Mouse (Mus musculus) heart, embryonic 14.5 days (tissue): Measurements from ENCODE around the gene Bcam. TPM values are rescaled to one million over a fixed set of nuclear protein-coding genes. Genes with fewer than 3 reads are reported as not detected.

ENCODE experiments used
- ATAC-seq: fragments of 200-750 bp; cut with Nextera tagmentation; 2 replicates; pipeline ENCODE4 v1.8.0; 2017; ENCODE audit warnings: low read depth, moderate TSS enrichment; ENCODE audit not compliant: insufficient number of reproducible peaks, insufficient read depth, low FRiP score
- H3K27ac ChIP-seq, 2 experiments: fragments of 200-500 bp in 1 of 2; fragments of 300-500 bp in 1 of 2; sonication (generic) in 1 of 2; replicated peaks in 1 of 2; 2 replicates each; pipeline ENCODE4 v1.5.1; 2012 to 2014; ENCODE audit warnings: low read depth in 2 of 2, low read length in 2 of 2, control low read depth in 1 of 2, mild to moderate bottlenecking in 1 of 2, mixed read lengths in 1 of 2; ENCODE audit not compliant: control insufficient read depth in 1 of 2, insufficient read depth in 1 of 2
- H3K27me3 ChIP-seq: fragments of 300-500 bp; sonication (generic); 2 replicates; pipeline ENCODE4 v1.6.1; 2014; ENCODE audit warnings: mild to moderate bottlenecking, low read length, control low read depth; ENCODE audit not compliant: control insufficient read depth, insufficient read depth
- H3K36me3 ChIP-seq: fragments of 300-500 bp; sonication (generic); 2 replicates; pipeline ENCODE4 v1.6.1; 2014; ENCODE audit warnings: mild to moderate bottlenecking, control low read depth, low read length, mixed read lengths; ENCODE audit not compliant: control insufficient read depth, insufficient read depth
- H3K4me1 ChIP-seq, 2 experiments: fragments of 200-500 bp in 1 of 2; fragments of 300-500 bp in 1 of 2; sonication (generic) in 1 of 2; 2 replicates each; pipeline ENCODE4 v1.6.1; 2012 to 2014; ENCODE audit warnings: low read length in 2 of 2, control low read depth in 1 of 2, mixed read lengths in 1 of 2; ENCODE audit not compliant: control insufficient read depth in 2 of 2, insufficient read depth in 2 of 2
- H3K4me2 ChIP-seq: fragments of 300-500 bp; sonication (generic); 2 replicates; pipeline ENCODE4 v1.6.1; 2014; ENCODE audit warnings: mild to moderate bottlenecking, low read length
- H3K4me3 ChIP-seq, 2 experiments: fragments of 200-500 bp in 1 of 2; fragments of 300-500 bp in 1 of 2; sonication (generic) in 1 of 2; 2 replicates each; pipeline ENCODE4 v1.5.1; 2012 to 2014; ENCODE audit warnings: low read length in 2 of 2, mild to moderate bottlenecking in 2 of 2, control low read depth in 1 of 2, low read depth in 1 of 2, moderate library complexity in 1 of 2; ENCODE audit not compliant: control insufficient read depth in 1 of 2, insufficient read depth in 1 of 2
- H3K9ac ChIP-seq: fragments of 300-500 bp; sonication (generic); 2 replicates; pipeline ENCODE4 v1.6.1; 2014; ENCODE audit warnings: mild to moderate bottlenecking, low read length
- H3K9me3 ChIP-seq: fragments of 300-500 bp; sonication (generic); 2 replicates; pipeline ENCODE4 v1.6.1; 2016; ENCODE audit warnings: low read length, control low read depth; ENCODE audit not compliant: control insufficient read depth
- WGBS: fragments of 180-500 bp; shearing (Covaris S2); extraction: QIAGEN DNeasy Blood & Tissue Kit; methylation state at CpG from one replicate; pipeline ENCODE4 v1.1.7; 2014; 5-methylcytosine and 5-hydroxymethylcytosine counted together
- polyA plus RNA-seq: library from polyadenylated mRNA; unstranded; fragments of >200 nt; fragmentation: Nextera tagmentation; extraction: Ambion mirVana; gene quantifications from 2 replicates; pipeline ENCODE4 v1.2.1, GENCODE M21; 2014

Bcam gene
- polyA plus RNA-seq, 1 experiment from 2014 or later = 321 TPM

DNA sequence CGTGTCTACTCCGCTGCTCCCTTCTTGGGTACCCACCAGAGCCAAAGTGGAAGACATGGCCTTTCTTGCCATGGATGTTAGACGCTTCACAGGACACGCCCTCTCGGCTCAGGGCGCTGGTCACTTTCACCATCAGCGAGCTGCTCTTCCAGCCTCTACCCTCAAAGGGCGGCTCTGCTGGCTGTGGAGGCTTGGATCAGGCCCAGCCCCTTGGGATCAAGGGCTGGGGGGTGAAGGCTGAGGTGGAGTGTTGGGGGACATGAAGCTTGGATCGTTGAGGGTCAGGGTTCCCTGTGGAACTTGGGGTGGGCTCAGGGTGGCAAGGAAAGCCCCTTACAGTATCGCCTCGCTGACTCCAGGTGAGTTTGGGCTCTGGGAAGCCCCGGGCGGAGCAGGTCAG, 12.2 kb downstream of the Bcam start:
- Histone ChIP-seq H3K9ac (no peak overlapping the region), H3K4me3 (no peak overlapping the region), H3K4me1 (peaks cover 36 to 63% of the 10 kb centered on the region in 2 experiments), H3K27me3 (no peaks in the 10 kb centered on the region), H3K9me3 (no peaks in the 10 kb centered on the region), H3K4me2 (no peak overlapping the region), H3K36me3 (peaks cover 46% of the 10 kb centered on the region), H3K27ac (no peak overlapping the region)
- no peak for ATAC-seq
- 80% methylated on average over 13 of the region's 13 CpGs for WGBS

GRCm38 (mm10) chr7:19755851-19756786, 14.7 kb downstream of the Bcam start:
- H3K4me2 ChIP-seq = peak overlapping the region; percentile 53
- H3K27me3 ChIP-seq = no peaks in the 10 kb centered on the region
- H3K4me1 ChIP-seq = peaks cover 35 to 60% of the 10 kb centered on the region in 2 experiments
- peaks cover 31% of the 10 kb centered on the region for H3K36me3 ChIP-seq
- peak; percentile 88 for ATAC-seq
- peak overlapping the region; percentile 80 to 99 for H3K27ac ChIP-seq
- 0 out of 2 replicates have a peak, but pooled peaks cover 2% of the 10 kb centered on the region for H3K9me3 ChIP-seq
- peak overlapping the region; percentile 67 for H3K9ac ChIP-seq
- 13% methylated on average over 22 of the region's 24 CpGs for WGBS
- peak overlapping the region in 1 of 2 experiments; percentile 2; a peak in 2 of 4 replicates for H3K4me3 ChIP-seq

DNA sequence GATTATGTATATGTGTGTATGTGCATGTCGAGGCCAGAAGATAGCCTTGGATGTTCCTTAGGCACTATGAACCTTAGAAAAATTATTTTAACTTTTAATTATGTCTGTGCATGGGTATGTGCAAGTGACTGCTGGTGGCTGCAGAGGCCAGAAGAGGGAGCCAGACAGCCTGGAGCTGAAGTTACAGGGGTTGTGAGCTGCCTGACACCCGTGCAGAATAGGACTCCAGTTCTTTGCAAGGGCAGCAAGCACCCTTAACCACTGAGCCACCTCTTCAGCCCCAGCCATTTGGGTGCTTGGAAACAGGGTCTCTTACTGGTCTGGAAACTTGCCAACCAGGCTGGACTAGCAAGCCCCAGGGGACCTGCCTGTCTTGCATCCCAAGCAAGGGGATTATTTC, 15.8 kb downstream of the Bcam start:
- H3K27ac ChIP-seq = peak overlapping the region; percentile 80 to 99
- peak overlapping the region; percentile 67 for H3K9ac ChIP-seq
- peaks cover 36 to 60% of the 10 kb centered on the region in 2 experiments for H3K4me1 ChIP-seq
- no peak overlapping the region for H3K4me3 ChIP-seq
- 92% methylated on average over 2 of the region's 2 CpGs for WGBS
- peaks cover 24% of the 10 kb centered on the region for H3K36me3 ChIP-seq
- H3K4me2 ChIP-seq = peak overlapping the region; percentile 53
- H3K9me3 ChIP-seq = 0 out of 2 replicates have a peak, but pooled peaks cover 2% of the 10 kb centered on the region
- H3K27me3 ChIP-seq = no peaks in the 10 kb centered on the region
- no peak for ATAC-seq

DNA sequence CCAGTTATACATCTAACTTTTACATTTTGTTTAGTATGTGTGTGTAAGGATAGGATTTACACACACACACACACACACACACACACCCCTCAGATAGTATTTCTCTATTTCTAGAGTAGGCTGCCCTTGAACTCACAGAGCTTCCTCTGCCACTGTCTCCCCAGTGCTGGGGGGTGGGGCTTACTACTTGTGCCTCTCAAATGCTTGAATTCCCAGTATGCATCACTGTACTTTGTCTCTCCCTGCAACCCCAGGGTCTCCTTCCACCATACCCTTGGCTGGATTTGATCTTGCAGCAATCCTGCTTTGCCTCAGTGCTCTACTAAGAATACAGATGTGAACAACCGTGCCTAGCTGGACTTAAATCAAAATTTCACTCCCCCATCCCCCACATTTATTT, 16.8 kb downstream of the Bcam start:
- no peak overlapping the region for H3K4me2 ChIP-seq
- peaks cover 15% of the 10 kb centered on the region for H3K36me3 ChIP-seq
- H3K4me1 ChIP-seq = peaks cover 33 to 51% of the 10 kb centered on the region in 2 experiments
- no peak overlapping the region for H3K9ac ChIP-seq
- H3K27ac ChIP-seq = peak overlapping the region; percentile 56 to 99
- H3K9me3 ChIP-seq = 0 out of 2 replicates have a peak, but pooled peaks cover 2% of the 10 kb centered on the region
- no peak overlapping the region for H3K4me3 ChIP-seq
- ATAC-seq = no peak
- 87% methylated on average over 1 of the region's 1 CpGs for WGBS
- no peaks in the 10 kb centered on the region for H3K27me3 ChIP-seq

GRCm38 (mm10) chr7:19753587-19753986, 17.2 kb downstream of the Bcam start:
- no peak overlapping the region for H3K9ac ChIP-seq
- 0 out of 2 replicates have a peak, but pooled peaks cover 2% of the 10 kb centered on the region for H3K9me3 ChIP-seq
- no peak overlapping the region for H3K4me3 ChIP-seq
- no peak overlapping the region for H3K4me2 ChIP-seq
- peak overlapping the region; percentile 50 to 99 for H3K27ac ChIP-seq
- H3K4me1 ChIP-seq = peaks cover 33 to 50% of the 10 kb centered on the region in 2 experiments
- H3K36me3 ChIP-seq = peaks cover 10% of the 10 kb centered on the region
- no peaks in the 10 kb centered on the region for H3K27me3 ChIP-seq
- 51% methylated on average over 7 of the region's 7 CpGs for WGBS
- no peak for ATAC-seq

DNA sequence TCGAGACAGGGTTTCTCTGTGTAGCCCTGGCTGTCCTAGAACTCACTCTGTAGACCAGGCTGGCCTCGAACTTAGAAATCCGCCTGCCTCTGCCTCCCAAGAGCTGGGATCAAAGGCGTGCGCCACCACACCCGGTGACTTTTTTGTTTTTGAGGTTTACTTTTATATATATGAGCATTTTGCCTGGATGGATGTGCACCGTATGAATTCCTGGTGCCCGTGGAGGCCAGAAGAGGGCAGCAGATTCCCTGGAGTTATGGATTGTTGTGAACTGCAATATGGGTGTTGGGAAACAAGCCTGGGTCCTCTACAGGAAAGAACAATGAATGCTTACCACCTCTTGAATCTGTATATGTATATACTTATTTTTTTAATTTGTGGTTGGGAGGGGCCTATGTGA, 18.2 kb downstream of the Bcam start:
- Histone ChIP-seq H3K27ac (no peak overlapping the region; a peak in 1 of 4 replicates), H3K36me3 (peaks cover under 1% of the 10 kb centered on the region; the same call in 1 of the 2 replicates), H3K4me2 (no peak overlapping the region), H3K9ac (no peak overlapping the region), H3K4me1 (peaks cover 40 to 58% of the 10 kb centered on the region in 2 experiments), H3K9me3 (0 out of 2 replicates have a peak, but pooled peaks cover 2% of the 10 kb centered on the region), H3K27me3 (no peaks in the 10 kb centered on the region), H3K4me3 (no peak overlapping the region)
- no peak for ATAC-seq
- 72% methylated on average over 8 of the region's 8 CpGs for WGBS

- no peak for ATAC-seq
- peaks cover 46 to 63% of the 10 kb centered on the region in 2 experiments for H3K4me1 ChIP-seq
- WGBS = 26% methylated on average over 4 of the region's 4 CpGs
Measured at GRCm38 (mm10) chr7:19751070-19751383, 19.8 kb downstream of the Bcam start.

More at GRCm38 (mm10) chr7:19751070-19751383, 19.8 kb downstream of the Bcam start:
- H3K4me2 ChIP-seq = peak overlapping the region; percentile 93; the same call in 1 of the 2 replicates
- 0 out of 2 replicates have a peak, but pooled peaks cover 2% of the 10 kb centered on the region for H3K9me3 ChIP-seq
- H3K9ac ChIP-seq = no peak overlapping the region
- H3K4me3 ChIP-seq = no peak overlapping the region
- H3K27ac ChIP-seq = peak overlapping the region; percentile 28 to 86
- H3K27me3 ChIP-seq = no peaks in the 10 kb centered on the region
- H3K36me3 ChIP-seq = no peaks in the 10 kb centered on the region
